Mouse (Mus musculus): ENCODE measurements at regions not wholly inside any gene's neighbourhood (a gene's known extent, or its start where the extent isn't known, plus 50 kb on each side); places are given as distances from the start of the nearest gene placed in this dataset.

- H3K4me3 ChIP-seq (replicated peaks; ENCODE audit: low read length), result no peak overlapping the region
- no peak for ATAC-seq (ENCODE audit: insufficient read depth, low FRiP score)
- H3K4me1 ChIP-seq (ENCODE audit: control insufficient read depth, insufficient read depth, low read length), result no peaks in the 10 kb centered on the region
- no peak overlapping the region for H3K9ac ChIP-seq (ENCODE audit: low read length)
- H3K4me2 ChIP-seq (ENCODE audit: low read depth, low read length), result no peak overlapping the region
- H3K27ac ChIP-seq (ENCODE audit: low read length), result no peak overlapping the region
- no peaks in the 10 kb centered on the region for H3K27me3 ChIP-seq (ENCODE audit: control insufficient read depth, insufficient read depth, low read length)
- H3K9me3 ChIP-seq (replicated peaks; ENCODE audit: control insufficient read depth, low read length), result no peaks in the 10 kb centered on the region
- H3K36me3 ChIP-seq (ENCODE audit: control insufficient read depth, insufficient read depth, low read length), result no peaks in the 10 kb centered on the region
- 62% methylated on average over 16 of the region's 16 CpGs for WGBS
Observed at GRCm38 (mm10) chr17:88318207-88318791, 122.2 kb upstream of the Foxn2 start.

DNA sequence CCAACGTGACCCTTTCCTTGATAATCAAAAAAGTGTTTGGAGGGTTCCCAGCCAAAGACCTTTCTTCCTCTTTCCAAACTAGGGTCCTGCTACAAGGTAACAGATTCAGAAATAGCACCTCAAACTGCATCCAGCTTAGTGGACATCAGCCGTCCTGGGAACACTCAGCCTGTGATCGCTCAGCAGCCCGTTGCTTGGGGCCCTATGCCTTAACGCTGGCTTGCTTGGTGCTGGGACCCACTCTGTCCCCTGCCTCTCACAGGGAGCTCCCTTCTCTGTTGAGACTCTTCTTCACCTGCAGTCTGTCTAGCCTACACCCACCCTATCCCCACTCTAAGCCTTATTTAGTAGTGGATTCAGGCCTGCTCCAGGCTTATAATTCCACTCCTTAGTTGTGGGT is 121.6 kb upstream of the Foxn2 start:
- Histone ChIP-seq H3K27me3 (ENCODE audit: control insufficient read depth, insufficient read depth, low read length) (no peaks in the 10 kb centered on the region), H3K4me3 (replicated peaks; ENCODE audit: low read length) (no peak overlapping the region), H3K27ac (ENCODE audit: low read length) (no peak overlapping the region), H3K4me2 (ENCODE audit: low read depth, low read length) (no peak overlapping the region), H3K9ac (ENCODE audit: low read length) (no peak overlapping the region), H3K9me3 (replicated peaks; ENCODE audit: control insufficient read depth, low read length) (no peaks in the 10 kb centered on the region), H3K36me3 (ENCODE audit: control insufficient read depth, insufficient read depth, low read length) (no peaks in the 10 kb centered on the region), H3K4me1 (ENCODE audit: control insufficient read depth, insufficient read depth, low read length) (no peaks in the 10 kb centered on the region)
- WGBS, result 59% methylated on average over 5 of the region's 5 CpGs
- no peak for ATAC-seq (ENCODE audit: insufficient read depth, low FRiP score)

DNA sequence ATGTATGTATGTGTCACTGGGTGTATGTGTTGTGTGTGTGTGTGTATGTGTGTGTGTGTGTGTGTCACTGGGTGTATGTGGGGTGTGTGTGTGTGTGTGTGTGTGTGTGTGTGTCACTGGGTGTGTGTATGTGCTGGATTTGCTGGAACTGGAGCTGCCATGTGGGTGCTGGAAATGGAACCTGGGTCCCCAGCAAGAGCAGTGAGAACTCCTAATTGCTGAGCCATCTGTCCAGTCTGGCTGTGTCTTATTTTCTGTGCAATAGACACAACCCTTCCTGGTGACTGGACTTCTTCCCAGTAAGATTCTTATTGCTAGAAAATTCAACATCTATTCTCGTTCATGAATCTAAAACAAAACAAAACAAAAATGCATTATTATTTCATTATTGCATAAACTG is 119.8 kb upstream of the Foxn2 start:
- H3K4me2 ChIP-seq (ENCODE audit: low read depth, low read length), result no peak overlapping the region
- H3K4me1 ChIP-seq (ENCODE audit: control insufficient read depth, insufficient read depth, low read length), result 0 out of 2 replicates have a peak, but pooled peaks cover under 1% of the 10 kb centered on the region
- H3K9me3 ChIP-seq (replicated peaks; ENCODE audit: control insufficient read depth, low read length), result no peaks in the 10 kb centered on the region
- 60% methylated on average over 1 of the region's 1 CpGs for WGBS
- H3K27me3 ChIP-seq (ENCODE audit: control insufficient read depth, insufficient read depth, low read length), result no peaks in the 10 kb centered on the region
- no peak overlapping the region for H3K4me3 ChIP-seq (replicated peaks; ENCODE audit: low read length)
- H3K36me3 ChIP-seq (ENCODE audit: control insufficient read depth, insufficient read depth, low read length), result no peaks in the 10 kb centered on the region
- no peak overlapping the region for H3K9ac ChIP-seq (ENCODE audit: low read length)
- H3K27ac ChIP-seq (ENCODE audit: low read length), result no peak overlapping the region
- ATAC-seq (ENCODE audit: insufficient read depth, low FRiP score), result no peak

DNA sequence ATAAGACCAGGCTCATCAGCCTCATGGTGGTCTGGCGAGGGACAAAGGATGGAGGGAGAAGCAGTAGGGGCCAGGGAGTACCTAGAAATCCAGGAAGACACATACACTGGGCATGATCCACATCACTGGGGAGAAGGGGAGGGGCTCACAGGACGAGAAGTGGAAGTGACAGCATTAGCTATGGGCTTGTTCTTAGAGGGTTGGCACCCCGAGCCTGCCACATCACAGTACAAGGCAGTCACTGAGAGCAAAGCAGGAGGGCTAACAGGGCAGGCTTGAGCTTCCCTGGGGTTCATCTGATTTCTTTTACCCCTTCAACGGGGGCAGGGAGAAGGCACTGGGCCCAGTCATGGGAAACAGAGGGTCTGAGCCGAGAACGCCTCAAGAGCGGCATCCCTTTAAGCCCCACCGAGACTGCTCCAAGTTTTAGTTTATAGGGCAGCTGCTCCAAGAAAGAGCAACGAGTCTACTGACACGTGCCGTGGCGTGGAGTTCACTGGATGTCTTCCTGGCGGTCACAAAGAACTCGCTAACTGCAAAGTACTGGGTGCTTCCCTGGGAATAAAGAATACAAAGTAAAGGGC is 115.1 kb upstream of the Foxn2 start:
- ATAC-seq (ENCODE audit: insufficient read depth, low FRiP score), result 0 out of 2 replicates have a peak, but pooled peaks have one; percentile 6
- 0 out of 2 replicates have a peak, but pooled peaks cover 4% of the 10 kb centered on the region for H3K4me1 ChIP-seq (ENCODE audit: control insufficient read depth, insufficient read depth, low read length)
- H3K27ac ChIP-seq (ENCODE audit: low read length), result no peak overlapping the region
- no peaks in the 10 kb centered on the region for H3K27me3 ChIP-seq (ENCODE audit: control insufficient read depth, insufficient read depth, low read length)
- H3K9ac ChIP-seq (ENCODE audit: low read length), result no peak overlapping the region
- 0 out of 2 replicates have a peak, but pooled peaks cover 4% of the 10 kb centered on the region for H3K9me3 ChIP-seq (replicated peaks; ENCODE audit: control insufficient read depth, low read length)
- WGBS, result 48% methylated on average over 14 of the region's 14 CpGs
- H3K36me3 ChIP-seq (ENCODE audit: control insufficient read depth, insufficient read depth, low read length), result no peaks in the 10 kb centered on the region
- no peak overlapping the region for H3K4me3 ChIP-seq (replicated peaks; ENCODE audit: low read length)
- H3K4me2 ChIP-seq (ENCODE audit: low read depth, low read length), result 0 out of 2 replicates have a peak overlapping the region, but pooled peaks have one; percentile 3

GRCm38 (mm10) chr17:88325910-88326739 is 114.4 kb upstream of the Foxn2 start:
- H3K27ac ChIP-seq (ENCODE audit: low read length), result no peak overlapping the region
- WGBS, result 40% methylated on average over 12 of the region's 12 CpGs
- no peak overlapping the region for H3K9ac ChIP-seq (ENCODE audit: low read length)
- no peak overlapping the region for H3K4me3 ChIP-seq (replicated peaks; ENCODE audit: low read length)
- 0 out of 2 replicates have a peak, but pooled peaks cover 6% of the 10 kb centered on the region for H3K9me3 ChIP-seq (replicated peaks; ENCODE audit: control insufficient read depth, low read length)
- H3K4me1 ChIP-seq (ENCODE audit: control insufficient read depth, insufficient read depth, low read length), result 0 out of 2 replicates have a peak, but pooled peaks cover 4% of the 10 kb centered on the region
- H3K36me3 ChIP-seq (ENCODE audit: control insufficient read depth, insufficient read depth, low read length), result no peaks in the 10 kb centered on the region
- 0 out of 2 replicates have a peak overlapping the region, but pooled peaks have one; percentile 3 for H3K4me2 ChIP-seq (ENCODE audit: low read depth, low read length)
- no peaks in the 10 kb centered on the region for H3K27me3 ChIP-seq (ENCODE audit: control insufficient read depth, insufficient read depth, low read length)
- peak; percentile 49; the same call in 1 of the 2 replicates for ATAC-seq (ENCODE audit: insufficient read depth, low FRiP score)

DNA sequence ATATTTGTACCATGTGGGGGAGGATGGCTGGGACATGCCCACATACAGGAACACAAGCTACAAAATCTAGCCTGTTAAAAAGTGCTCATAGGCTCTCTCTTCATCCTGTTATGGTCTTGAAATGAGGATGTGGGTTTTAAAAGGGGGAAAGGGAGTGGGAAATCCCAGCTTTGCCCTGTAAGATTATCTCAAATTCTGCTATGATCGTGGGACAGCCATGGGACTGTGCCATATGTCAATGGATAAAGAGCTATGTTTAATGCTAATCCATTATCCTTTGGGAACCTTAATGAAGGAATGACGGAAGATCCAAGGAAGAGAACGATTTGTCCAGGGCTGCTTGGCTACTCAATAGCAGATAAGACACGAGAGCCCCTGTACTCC is 113.8 kb upstream of the Foxn2 start:
- no peak for ATAC-seq (ENCODE audit: insufficient read depth, low FRiP score)
- Histone ChIP-seq H3K27me3 (ENCODE audit: control insufficient read depth, insufficient read depth, low read length) (no peaks in the 10 kb centered on the region), H3K9me3 (replicated peaks; ENCODE audit: control insufficient read depth, low read length) (0 out of 2 replicates have a peak, but pooled peaks cover 6% of the 10 kb centered on the region), H3K4me2 (ENCODE audit: low read depth, low read length) (no peak overlapping the region), H3K4me3 (replicated peaks; ENCODE audit: low read length) (no peak overlapping the region), H3K27ac (ENCODE audit: low read length) (no peak overlapping the region), H3K9ac (ENCODE audit: low read length) (no peak overlapping the region), H3K36me3 (ENCODE audit: control insufficient read depth, insufficient read depth, low read length) (no peaks in the 10 kb centered on the region), H3K4me1 (ENCODE audit: control insufficient read depth, insufficient read depth, low read length) (0 out of 2 replicates have a peak, but pooled peaks cover 4% of the 10 kb centered on the region)
- WGBS, result 87% methylated on average over 4 of the region's 4 CpGs

DNA sequence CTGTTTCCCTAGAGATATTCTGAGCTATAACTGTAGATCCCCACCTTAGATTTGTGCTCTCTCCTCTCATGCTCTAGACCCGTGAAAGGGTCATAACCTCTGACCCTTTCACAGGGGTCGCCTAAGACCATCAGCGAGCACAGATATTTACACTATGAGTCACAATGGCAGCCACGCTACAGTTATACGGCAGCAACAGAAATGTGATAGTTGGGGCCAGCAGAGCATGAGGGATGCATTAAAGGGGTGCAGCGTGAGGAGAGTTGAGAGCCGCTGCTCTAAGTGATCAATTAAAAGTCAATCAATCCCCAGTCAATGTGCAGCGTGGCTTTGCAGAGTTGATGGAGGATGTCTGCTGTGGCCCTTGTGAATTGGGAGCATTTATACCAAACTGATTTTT is 112.7 kb upstream of the Foxn2 start:
- no peak for ATAC-seq (ENCODE audit: insufficient read depth, low FRiP score)
- 0 out of 2 replicates have a peak, but pooled peaks cover 4% of the 10 kb centered on the region for H3K4me1 ChIP-seq (ENCODE audit: control insufficient read depth, insufficient read depth, low read length)
- no peaks in the 10 kb centered on the region for H3K36me3 ChIP-seq (ENCODE audit: control insufficient read depth, insufficient read depth, low read length)
- H3K27ac ChIP-seq (ENCODE audit: low read length), result no peak overlapping the region
- H3K9ac ChIP-seq (ENCODE audit: low read length), result no peak overlapping the region
- H3K4me2 ChIP-seq (ENCODE audit: low read depth, low read length), result no peak overlapping the region
- 34% methylated on average over 8 of the region's 8 CpGs for WGBS
- no peak overlapping the region for H3K4me3 ChIP-seq (replicated peaks; ENCODE audit: low read length)
- H3K9me3 ChIP-seq (replicated peaks; ENCODE audit: control insufficient read depth, low read length), result 0 out of 2 replicates have a peak, but pooled peaks cover 6% of the 10 kb centered on the region
- no peaks in the 10 kb centered on the region for H3K27me3 ChIP-seq (ENCODE audit: control insufficient read depth, insufficient read depth, low read length)

DNA sequence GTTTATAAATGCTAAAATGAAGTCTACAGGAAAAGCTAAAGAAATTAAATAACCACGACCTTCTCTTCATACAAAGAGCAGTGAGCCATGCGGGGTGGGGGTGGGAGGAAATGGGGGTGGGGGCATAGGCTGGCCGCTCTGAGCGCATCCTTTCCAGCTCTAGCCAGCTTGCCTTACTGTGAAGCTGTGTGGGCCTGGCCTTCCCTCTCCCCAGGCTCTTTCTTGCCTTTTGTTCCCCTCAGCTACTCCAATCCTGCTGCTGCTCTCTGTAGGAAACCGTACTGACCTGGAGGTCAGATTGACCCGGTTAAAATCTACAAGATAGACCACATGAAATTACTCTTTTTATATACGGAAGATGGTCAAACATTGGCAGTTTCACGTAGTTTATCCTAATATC is 111.7 kb upstream of the Foxn2 start:
- Histone ChIP-seq H3K4me2 (ENCODE audit: low read depth, low read length) (no peak overlapping the region), H3K27ac (ENCODE audit: low read length) (no peak overlapping the region), H3K9me3 (replicated peaks; ENCODE audit: control insufficient read depth, low read length) (0 out of 2 replicates have a peak, but pooled peaks cover 6% of the 10 kb centered on the region), H3K9ac (ENCODE audit: low read length) (no peak overlapping the region), H3K4me1 (ENCODE audit: control insufficient read depth, insufficient read depth, low read length) (0 out of 2 replicates have a peak, but pooled peaks cover 4% of the 10 kb centered on the region), H3K36me3 (ENCODE audit: control insufficient read depth, insufficient read depth, low read length) (no peaks in the 10 kb centered on the region), H3K27me3 (ENCODE audit: control insufficient read depth, insufficient read depth, low read length) (no peaks in the 10 kb centered on the region), H3K4me3 (replicated peaks; ENCODE audit: low read length) (no peak overlapping the region)
- WGBS, result 26% methylated on average over 8 of the region's 8 CpGs
- no peak for ATAC-seq (ENCODE audit: insufficient read depth, low FRiP score)

DNA sequence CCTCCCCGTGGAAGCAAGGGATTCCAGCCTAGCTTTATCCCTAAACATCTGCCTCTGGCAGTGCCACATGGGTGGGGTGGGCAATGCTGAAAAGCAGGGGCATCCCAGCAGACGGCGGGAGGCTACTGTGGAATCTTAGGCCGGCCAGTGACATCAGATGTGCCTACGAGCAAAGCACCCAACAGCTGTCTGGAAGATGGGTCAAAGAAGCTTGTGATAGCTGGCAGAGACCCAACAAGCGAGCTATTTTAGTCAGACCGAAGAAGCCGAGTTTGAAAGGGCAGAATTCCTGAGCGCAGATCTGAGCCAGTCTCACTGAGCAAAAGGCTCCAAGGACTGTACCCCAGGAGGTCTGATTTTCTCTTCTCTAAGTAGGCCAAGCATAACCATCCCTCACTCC is 110.8 kb upstream of the Foxn2 start:
- H3K36me3 ChIP-seq (ENCODE audit: control insufficient read depth, insufficient read depth, low read length), result no peaks in the 10 kb centered on the region
- H3K4me3 ChIP-seq (replicated peaks; ENCODE audit: low read length), result no peak overlapping the region
- no peak overlapping the region for H3K9ac ChIP-seq (ENCODE audit: low read length)
- no peak for ATAC-seq (ENCODE audit: insufficient read depth, low FRiP score)
- WGBS, result 53% methylated on average over 9 of the region's 9 CpGs
- H3K4me1 ChIP-seq (ENCODE audit: control insufficient read depth, insufficient read depth, low read length), result 0 out of 2 replicates have a peak, but pooled peaks cover 4% of the 10 kb centered on the region
- no peak overlapping the region for H3K27ac ChIP-seq (ENCODE audit: low read length)
- H3K9me3 ChIP-seq (replicated peaks; ENCODE audit: control insufficient read depth, low read length), result 0 out of 2 replicates have a peak, but pooled peaks cover 6% of the 10 kb centered on the region
- H3K27me3 ChIP-seq (ENCODE audit: control insufficient read depth, insufficient read depth, low read length), result no peaks in the 10 kb centered on the region
- no peak overlapping the region for H3K4me2 ChIP-seq (ENCODE audit: low read depth, low read length)
